Mouse (Mus musculus): Measurements from ENCODE around the gene Polk.
A peak's percentile ranks its signal among the peaks of the same experiment; 100 is the strongest.

Polk gene

DNA sequence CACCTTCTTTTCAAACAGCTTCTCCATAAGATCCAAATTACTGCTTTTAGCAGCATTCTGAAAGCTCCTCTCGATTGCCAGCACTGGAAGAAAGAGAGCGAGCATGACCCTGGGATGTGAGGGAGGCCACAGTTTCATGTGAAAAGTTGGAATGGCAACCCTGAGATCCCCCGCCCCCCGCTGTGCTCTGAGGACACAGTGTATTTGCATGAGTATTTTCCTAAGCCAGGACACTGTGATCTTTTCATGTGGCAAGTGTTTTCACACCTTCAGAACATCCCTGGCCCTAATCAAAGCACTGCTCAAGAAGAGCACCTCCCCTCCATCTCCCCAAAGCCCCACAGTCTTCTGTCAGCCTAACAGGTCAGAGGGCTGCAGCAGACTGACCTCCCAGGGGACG is 77.1 kb downstream of the Polk start:
- peak; percentile 57 for DNase-seq (ENCODE audit: low read depth, low spot score)

- DNase-seq (ENCODE audit: low read depth, low spot score) = no peak
Measured at GRCm38 (mm10) chr13:96462644-96463043, 79.7 kb downstream of the Polk start.

GRCm38 (mm10) chr13:96458606-96459005 is 83.8 kb downstream of the Polk start:
- DNase-seq (ENCODE audit: low read depth, low spot score) = no peak

- DNase-seq (ENCODE audit: low read depth, low spot score) = no peak
Measured at GRCm38 (mm10) chr13:96458018-96458417, 84.4 kb downstream of the Polk start.

DNA sequence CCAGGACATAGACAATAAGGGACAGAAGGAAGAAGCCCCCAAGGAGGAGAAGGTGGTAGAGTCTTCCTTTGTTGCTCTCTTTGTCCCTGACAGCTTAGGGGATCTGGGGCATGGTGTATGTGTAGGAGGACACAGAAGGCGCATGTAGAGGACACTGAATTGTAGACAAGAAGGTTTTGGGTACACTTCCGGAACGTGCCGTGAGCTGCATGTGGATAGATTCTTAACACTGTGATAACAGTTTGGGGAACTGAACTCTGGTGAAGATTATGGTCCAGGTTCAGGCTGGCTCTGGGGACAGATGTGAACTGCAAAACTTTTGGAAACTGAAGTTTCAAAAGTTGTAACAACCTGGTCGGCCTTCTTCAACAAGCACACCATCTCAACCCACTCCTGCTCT is 84.8 kb downstream of the Polk start:
- no peak for DNase-seq (ENCODE audit: low read depth, low spot score)

DNA sequence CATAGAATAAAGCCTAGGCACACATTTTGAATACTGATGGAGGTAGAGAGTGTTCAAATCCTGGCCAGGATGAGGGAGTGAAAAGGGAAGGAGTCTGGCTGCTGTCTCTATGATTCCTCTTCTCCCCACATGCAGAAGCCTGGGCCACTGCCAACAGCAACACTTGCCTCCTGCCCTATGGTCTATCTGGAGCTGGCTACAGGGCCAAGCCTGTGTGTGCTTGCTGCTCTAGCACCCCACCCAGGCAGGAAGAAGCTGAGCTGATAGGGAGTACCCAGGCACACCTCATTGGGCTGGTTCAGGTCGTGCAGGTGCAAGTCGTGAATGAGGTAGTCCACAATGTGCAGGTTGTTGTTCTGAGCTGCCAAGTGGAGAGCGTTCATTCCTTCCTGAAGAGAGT is 88.1 kb downstream of the Polk start:
- no peak for DNase-seq (ENCODE audit: low read depth, low spot score)

- DNase-seq (ENCODE audit: low read depth, low spot score) = no peak
Measured at GRCm38 (mm10) chr13:96452621-96453020, 89.8 kb downstream of the Polk start.

GRCm38 (mm10) chr13:96451386-96452140 is 90.8 kb downstream of the Polk start:
- DNase-seq (ENCODE audit: low read depth, low spot score) = no peak

GRCm38 (mm10) chr13:96450869-96451268 is 91.5 kb downstream of the Polk start:
- DNase-seq (ENCODE audit: low read depth, low spot score) = no peak

DNA sequence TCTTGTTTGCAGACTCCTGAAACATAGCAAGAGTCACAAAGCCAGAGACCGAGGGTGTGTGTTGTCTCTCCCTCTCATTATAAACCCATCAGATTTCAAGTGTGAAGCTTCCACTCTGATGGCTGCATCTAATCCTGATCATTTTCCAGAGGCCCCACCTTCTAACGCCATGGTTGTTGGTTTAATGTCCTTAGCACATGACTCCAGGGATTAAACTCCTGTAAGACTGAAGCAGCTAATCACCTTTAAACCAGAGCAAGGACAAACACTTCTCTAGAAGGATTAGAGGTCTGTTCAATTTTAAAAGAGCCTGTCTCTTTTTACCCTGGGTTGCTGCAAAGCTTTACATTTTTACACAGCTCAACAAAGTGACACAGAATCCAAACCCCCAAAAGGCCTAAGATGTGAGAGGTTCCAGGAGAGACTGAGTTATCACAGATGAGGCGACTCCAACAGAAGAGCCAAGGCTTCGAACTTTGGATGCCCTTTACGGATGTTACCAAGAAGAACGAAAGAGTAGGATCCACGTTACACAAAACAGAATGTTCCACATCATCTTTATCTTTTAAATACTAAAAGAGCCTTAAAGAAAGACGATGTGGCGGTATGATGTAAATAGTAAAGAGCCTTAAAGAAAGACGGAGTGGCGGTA is 92.0 kb downstream of the Polk start:
- DNase-seq (ENCODE audit: low read depth, low spot score) = no peak

- no peak for DNase-seq (ENCODE audit: low read depth, low spot score)
Measured at GRCm38 (mm10) chr13:96440436-96440835, 101.9 kb downstream of the Polk start.

DNA sequence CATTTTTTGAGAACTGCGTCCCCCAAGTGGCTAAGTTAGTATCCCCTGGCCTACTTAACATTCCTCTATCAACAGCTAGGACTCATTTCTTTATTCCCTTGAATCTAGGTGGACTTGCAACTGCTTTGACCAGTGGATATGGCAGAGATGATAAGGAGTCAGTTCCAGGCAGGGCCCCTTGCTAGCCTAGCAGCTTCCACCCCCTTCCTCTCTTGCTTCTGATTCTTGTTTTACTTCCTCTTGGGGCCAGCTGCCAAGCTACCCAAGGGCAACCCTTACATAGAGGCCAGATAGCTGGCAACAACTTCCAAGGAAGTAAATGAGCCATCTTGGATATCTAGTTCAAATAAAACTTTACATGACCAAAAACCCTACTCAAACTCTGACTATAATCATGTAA is 105.5 kb downstream of the Polk start:
- DNase-seq (ENCODE audit: low read depth, low spot score) = no peak

GRCm38 (mm10) chr13:96435793-96436192 is 106.6 kb downstream of the Polk start:
- no peak for DNase-seq (ENCODE audit: low read depth, low spot score)

DNA sequence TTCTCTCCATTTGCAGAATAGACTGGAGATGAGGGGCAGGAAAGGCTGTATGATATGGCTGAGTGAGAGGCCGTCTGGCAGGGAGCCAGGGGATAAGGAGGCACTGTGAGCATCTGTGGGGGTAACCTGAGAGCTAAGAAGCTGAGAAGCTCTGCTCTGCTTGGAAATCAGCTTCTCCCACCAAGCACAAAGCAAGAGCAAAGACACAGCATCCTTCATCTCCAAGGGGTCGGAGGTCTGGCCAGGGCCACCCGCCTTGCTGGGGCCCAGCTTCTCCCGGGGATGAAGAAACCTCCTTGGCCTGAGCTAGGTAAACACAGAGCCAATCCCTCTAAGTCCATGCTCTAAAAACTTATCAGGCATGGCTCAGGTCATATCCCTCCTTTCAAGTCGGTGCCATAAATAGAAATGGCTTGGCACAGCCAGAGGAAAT is 107.5 kb downstream of the Polk start:
- DNase-seq (ENCODE audit: low read depth, low spot score) = no peak

DNA sequence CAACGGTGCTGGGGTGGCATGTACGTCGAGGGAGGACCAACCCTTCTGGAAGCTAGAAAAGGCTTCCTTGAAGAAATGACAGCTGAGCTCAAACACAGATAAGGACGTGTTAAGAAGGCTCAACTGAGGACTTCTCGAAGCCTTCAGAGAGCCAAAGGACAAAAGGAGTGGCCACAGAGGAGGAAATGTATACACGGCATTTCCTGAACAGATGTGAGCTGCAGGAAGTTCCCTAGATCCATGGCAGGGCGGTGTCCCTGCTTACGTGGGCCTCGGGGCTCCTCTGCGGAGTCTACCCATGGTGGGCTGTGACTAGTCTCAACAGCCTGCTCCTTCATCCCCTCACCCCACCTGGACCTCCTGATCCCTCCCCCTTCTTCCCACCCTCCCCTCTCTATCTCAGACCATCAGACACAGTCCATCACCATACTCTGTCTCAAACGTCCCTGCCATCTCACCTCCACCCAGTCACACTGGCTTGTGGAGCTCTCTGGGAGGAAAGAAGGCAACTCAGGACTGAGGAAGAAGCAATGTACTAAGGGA is 108.7 kb downstream of the Polk start:
- no peak for DNase-seq (ENCODE audit: low read depth, low spot score)

GRCm38 (mm10) chr13:96433041-96433440 is 109.3 kb downstream of the Polk start:
- DNase-seq (ENCODE audit: low read depth, low spot score) = no peak

DNA sequence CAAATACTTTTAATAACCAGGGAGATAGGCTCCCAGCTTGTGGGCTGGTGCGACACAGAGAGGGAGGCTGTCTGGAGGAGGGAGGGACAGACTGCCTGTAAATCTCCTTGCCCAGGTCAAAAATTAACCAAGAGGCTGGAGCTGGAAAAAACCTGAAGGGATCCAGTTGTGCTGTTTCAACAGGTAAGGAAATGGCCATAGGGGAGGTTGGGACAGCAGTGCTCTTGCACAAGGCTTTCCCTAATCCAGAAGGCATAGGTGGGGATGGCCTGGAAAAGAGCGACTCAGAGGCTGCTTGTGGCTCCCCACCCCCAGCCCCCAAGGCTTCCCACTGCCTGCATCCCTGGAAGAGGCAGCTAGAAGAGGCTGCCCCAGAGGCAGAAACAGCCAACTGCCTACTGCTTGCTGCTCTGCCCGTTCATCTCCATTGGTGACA is 110.0 kb downstream of the Polk start:
- no peak for DNase-seq (ENCODE audit: low read depth, low spot score)

DNA sequence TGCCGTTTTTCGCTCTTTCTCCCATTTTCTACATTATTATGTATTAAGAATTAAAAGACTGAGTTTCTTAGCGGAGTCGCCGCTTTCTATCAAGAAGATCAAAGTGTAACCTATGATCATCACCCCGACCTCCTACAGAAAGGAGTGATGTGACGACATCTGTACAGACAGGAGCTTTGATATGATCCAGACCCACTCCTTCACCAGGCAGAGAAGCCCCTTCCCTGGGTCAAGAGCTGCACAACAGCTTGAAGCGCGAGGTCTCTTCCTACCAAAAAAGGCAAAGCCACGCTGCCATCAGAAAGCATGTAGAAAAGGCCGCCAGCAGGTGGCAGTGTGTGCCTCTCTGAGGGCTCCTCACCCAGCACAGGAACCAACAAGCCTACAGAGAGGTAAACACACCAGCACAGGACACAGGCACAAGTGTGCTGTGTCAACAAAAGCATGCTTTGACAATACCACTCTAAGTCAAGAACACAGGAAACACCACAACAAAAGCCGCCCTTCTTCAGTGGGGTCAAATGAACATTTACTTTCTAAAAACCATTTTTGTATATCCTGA is 110.7 kb downstream of the Polk start:
- peak; percentile 84 for DNase-seq (ENCODE audit: low read depth, low spot score)
